Mouse (Mus musculus): ENCODE results near the gene Kdm2a.

- TF ChIP-seq POLR2A (IDR thresholded peaks at IDR 0.05; ENCODE audit: insufficient read depth, low read length) (no peak), CTCF (IDR thresholded peaks at IDR 0.05; ENCODE audit: low read depth, low read length) (no peak), EP300 (IDR thresholded peaks at IDR 0.05; ENCODE audit: insufficient read depth, low read depth, low read length) (no peak)
Measured at GRCm38 (mm10) chr19:4417713-4418112, 19.6 kb upstream of the Kdm2a start.
